Mouse (Mus musculus): ENCODE data around the gene Map2k5.

Map2k5 gene

DNA sequence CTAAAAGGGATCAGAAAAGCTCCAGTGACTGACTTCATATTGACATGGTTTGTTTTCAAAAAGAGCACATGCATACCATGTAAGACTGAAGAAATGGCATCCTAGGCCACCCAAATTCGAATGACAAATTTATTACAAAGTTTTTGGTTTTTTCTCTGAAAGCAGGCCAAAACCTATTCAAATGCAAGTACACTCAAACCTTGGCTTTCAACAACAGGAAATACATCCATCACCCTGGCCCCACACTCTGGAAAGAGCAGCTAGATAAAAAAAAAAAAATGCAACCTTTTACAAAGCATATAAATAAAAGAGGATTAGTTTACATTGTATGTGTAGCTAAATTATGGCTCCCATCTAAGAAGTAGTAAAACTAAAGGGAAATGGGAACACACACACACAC is 114.5 kb downstream of the Map2k5 start:
- DNase-seq (ENCODE audit: low read depth, low spot score), result no peak

DNA sequence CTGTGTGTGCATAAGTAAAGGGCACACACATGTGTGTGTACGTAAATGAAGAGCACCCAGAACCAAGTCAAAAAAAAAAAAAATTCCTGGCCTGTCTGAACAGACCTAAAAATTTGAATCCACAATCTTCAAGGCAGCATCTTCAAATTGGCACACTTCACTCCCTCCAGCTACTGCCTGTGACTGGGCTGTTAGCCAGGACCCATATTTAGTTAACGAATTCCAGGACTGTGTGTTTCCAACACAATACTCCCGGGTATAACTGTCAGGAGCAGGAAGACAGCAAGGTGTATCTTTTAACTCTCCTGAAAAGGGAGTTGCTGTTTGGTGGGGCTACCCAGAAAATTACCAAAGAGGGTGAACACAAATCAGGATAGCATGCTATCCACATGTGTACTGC is 118.9 kb downstream of the Map2k5 start:
- DNase-seq (ENCODE audit: low read depth, low spot score), result no peak

DNA sequence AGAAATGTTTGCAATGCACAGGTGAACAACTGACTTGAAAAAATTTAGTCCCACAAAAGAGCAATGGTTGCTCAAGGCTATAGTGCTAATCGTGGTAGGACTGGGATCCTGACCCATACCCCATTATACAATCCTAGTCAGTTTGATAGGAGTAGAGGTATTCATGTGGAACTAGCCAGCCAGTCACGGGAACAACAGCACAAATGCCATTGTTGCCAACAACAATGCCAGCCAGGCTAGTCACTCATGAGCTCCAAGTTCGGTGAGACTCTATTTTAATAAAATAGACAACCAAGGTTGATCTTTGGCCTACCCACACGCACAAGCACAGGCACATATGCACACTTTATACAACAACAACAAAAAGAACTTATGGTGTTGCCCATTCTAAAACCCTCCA is 120.0 kb downstream of the Map2k5 start:
- no peak for DNase-seq (ENCODE audit: low read depth, low spot score)

DNA sequence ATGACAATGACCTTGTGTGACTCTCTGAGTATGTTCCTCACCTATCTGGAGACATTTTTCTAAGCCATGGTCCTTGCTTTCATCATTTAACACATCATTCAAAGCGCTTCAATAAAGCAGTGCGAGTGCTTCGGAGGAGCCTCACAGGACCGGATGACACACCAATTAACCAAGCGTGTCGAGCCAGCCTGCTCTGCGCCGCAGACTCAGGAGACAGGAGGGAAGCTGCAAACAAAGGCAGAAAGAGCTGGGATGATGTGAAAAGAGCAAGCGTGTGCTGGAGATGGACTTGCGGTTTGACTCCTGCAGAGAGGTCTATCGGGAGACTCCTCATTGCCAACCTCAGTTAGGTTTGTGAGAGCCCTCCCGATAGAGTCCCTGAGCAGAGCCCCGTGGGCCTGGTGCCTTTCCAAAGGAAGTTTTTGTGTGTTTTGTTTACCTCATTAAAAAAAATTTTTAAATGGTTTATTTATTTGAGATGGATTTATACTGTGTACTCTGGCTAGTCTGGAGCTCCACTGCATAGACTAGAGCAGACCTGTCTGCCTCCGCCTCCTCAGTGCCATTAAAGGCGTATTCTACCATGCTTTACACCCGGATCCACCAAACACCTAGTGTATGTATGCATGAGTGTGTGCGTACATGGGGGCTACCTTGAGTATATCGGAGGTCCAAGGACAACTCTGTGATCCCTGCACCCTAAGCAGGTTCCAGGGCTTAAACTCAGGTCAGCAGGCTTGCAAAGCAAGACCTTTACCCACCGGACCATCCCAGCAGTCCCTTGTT is 126.7 kb downstream of the Map2k5 start:
- DNase-seq (ENCODE audit: low read depth, low spot score), result no peak

DNA sequence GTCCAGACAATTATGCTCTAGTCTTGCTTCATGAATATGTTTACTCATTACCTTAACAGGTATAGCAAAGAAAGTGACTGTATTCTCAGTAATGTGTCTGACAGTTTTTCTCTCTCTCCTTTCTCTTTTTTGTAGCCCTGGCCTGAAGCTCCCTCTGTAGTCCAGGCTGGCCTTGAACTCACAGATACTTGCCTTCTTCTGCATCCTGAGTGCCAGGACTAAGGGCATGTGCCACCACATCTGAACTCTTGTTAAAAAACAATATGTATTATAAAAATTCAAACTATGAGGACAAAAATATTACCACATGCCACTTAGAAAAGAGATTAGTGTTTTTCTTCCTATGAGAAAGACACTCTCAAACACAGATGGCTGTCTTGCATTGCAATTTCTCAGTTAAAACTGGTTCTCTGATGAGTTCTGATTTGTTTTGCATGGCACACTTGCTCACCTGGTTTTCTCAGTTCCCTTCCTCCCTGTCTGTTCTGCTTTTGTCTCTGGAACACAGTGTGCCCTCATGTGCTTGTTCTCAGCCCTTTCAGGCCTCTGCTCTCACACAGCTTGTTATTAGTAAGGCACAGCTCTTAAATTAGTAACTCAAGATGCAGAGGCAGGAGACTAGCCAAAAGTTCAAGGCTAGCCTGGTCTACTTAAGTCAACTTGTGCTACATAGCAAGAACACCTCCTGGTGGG is 129.5 kb downstream of the Map2k5 start:
- no peak for DNase-seq (ENCODE audit: low read depth, low spot score)

GRCm38 (mm10) chr9:63246568-63247169 is 131.0 kb downstream of the Map2k5 start:
- DNase-seq (ENCODE audit: low read depth, low spot score), result no peak

- DNase-seq (ENCODE audit: low read depth, low spot score), result no peak
Measured at GRCm38 (mm10) chr9:63241961-63242360, 135.7 kb downstream of the Map2k5 start.

DNA sequence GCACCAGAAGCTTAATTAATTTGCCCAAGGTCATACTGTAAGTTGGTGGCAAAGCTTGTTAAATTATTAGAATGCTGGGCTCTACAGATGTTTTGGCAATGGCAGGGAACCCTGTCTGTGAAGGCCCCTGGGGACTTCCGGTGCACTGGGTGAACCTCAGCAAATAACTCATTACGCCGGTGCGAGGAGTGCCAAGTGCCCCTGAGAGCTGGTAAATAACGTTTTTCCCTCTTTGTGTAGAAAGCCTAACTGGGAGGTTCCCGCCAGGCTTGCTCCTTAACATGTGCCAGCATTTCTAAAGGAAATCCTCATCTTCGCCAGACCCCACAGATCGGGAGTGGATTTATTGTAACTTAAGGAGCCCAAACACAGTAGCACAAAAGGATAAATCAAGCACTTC is 136.5 kb downstream of the Map2k5 start:
- DNase-seq (ENCODE audit: low read depth, low spot score), result no peak

- DNase-seq (ENCODE audit: low read depth, low spot score), result no peak
Measured at GRCm38 (mm10) chr9:63234356-63234755, 143.3 kb downstream of the Map2k5 start.

DNA sequence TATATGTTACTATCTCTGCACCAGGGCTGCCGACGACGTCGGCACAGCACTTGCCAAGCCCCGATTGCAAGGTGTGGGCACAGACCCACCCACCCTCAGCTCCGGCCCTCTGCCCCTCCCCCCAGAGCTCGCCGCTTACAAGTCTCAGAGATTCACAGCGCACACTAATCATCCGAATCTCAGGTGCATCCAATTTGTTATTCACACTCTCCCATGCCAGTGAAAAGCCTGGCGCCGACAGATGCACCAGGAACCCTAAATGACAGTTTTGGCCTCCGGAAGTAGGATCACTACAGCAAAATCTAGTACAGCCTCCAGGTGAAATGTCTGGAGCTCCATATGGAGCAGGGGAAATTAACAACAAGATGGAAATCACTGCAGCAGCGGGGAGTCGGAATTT is 147.4 kb downstream of the Map2k5 start:
- no peak for DNase-seq (ENCODE audit: low read depth, low spot score)

DNA sequence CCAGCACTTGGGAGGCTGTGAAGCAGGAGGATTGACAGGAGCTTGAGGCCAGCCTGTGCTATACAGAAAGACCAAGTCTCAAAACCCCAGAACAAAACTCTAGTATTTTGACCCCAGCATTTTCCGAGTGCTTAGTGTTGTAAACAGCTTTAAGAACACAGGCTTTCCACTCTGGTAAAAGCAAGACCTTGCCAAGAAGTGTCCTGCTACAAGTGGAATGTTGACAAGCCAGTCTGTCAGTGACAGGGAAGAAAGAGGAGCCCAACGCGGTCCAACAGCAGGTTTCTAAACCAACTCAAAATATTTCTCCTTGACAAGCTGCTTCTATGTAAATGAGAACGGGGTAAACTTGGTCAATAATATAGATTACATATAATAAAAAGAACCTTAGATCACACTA is 148.6 kb downstream of the Map2k5 start:
- DNase-seq (ENCODE audit: low read depth, low spot score), result no peak

- DNase-seq (ENCODE audit: low read depth, low spot score), result no peak
Measured at GRCm38 (mm10) chr9:63222161-63222560, 155.5 kb downstream of the Map2k5 start.

- DNase-seq (ENCODE audit: low read depth, low spot score), result no peak
Measured at GRCm38 (mm10) chr9:63219851-63220250, 157.9 kb downstream of the Map2k5 start.

DNA sequence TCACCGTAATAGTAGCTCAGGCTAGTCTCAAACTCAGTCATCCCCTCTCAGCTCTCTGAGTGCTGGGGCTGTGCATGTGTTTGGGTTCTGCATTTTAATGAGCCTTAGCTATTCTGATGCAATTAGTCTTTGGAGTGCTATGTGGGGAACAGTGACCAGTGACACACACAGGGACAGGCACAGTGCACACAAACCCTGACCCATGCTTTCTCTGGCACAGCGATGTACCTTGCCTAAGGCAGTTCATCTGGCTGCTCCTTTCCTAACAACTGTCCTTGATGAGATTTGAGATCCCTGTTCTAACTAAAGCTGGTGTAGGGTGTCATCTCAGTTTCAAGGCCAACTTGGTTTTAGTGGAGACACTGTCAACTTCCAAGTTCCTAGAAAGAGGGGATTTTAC is 162.7 kb downstream of the Map2k5 start:
- no peak for DNase-seq (ENCODE audit: low read depth, low spot score)

GRCm38 (mm10) chr9:63206769-63207276 is 170.9 kb downstream of the Map2k5 start:
- DNase-seq (ENCODE audit: low read depth, low spot score), result no peak

DNA sequence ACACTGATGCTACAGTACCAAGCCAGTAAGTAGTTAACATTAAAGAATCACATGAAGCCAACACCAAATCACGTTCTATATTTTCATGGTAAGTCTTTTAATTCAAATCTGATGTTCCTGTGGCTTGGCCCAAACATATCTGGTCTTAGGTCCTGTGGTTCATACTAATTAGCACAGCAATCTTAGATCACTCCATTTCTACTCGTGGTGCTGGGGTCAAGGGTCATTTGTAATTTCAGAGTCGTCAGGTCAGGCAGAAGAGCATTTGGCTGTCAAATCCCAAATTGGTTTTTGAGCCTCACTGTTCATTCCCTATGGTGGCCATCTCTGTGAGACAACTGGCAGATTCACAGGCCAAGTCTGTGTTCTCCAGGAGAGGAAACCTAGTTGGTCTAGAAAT is 174.2 kb downstream of the Map2k5 start:
- no peak for DNase-seq (ENCODE audit: low read depth, low spot score)

DNA sequence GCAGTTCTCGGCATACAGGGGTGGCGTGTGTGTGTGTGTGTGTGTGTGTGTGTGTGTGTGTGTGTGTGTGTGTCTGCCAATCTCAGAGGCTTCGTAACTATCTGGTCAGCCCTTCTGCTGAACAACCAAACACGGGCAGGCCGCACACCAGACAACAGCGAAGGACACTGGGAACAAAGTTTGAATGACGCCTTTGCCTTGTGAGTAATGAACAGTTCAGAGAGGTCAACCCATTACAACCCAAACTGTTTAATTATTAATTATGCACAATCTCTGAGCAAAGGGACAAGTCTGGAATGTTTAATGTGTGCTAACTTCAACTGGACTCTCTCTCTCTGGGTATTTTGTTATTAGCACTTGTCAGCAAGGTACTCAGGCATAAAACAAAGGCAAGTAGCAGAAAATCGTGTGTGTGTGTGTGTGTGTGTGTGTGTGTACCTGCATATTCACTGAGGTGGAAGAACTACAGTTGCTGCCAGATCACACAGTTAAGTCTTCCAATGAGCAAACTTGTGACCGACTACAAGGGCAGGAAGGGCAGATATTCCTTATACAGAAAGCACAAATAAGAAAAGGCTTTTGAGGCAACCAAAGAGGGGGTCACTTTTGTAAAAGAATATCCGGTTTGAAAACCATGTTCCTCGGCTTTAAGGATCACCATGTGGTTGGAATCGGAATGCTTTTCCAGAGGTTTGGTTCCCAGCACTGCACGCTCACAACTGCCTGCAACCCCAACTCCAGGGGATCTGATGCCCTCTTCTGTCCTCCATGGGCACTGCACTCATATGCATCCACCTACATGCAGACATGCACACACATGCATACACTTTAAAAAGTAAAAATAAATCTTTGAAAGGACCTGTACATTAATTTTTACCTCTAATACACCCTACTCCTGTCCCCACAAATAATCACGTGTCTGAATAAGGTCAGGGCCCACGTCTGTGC is 176.1 kb downstream of the Map2k5 start:
- DNase-seq (ENCODE audit: low read depth, low spot score), result no peak

- no peak for DNase-seq (ENCODE audit: low read depth, low spot score)
Measured at GRCm38 (mm10) chr9:63197252-63197651, 180.4 kb downstream of the Map2k5 start.

- peak; percentile 19 for DNase-seq (ENCODE audit: low read depth, low spot score)
Measured at GRCm38 (mm10) chr9:63196114-63196682, 181.5 kb downstream of the Map2k5 start.

DNA sequence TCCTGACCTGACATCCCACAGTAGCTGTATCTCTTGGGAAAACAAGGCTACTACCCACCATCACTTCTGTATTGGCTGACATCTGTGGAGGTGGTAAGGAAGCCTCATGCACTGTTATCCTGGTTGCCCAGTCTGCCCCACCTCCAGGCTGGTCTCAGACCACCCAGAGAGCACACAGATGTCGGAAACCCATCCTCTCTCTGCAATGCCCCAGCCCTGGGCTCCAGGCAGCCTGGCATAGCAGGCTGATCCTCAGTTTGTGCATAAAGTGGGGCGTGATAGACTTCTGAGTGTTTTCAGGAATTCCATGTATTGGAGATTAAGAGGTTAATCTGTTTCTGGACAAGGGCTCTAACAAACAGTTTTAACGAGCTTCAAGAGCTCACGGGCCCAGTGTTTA is 182.2 kb downstream of the Map2k5 start:
- no peak for DNase-seq (ENCODE audit: low read depth, low spot score)

DNA sequence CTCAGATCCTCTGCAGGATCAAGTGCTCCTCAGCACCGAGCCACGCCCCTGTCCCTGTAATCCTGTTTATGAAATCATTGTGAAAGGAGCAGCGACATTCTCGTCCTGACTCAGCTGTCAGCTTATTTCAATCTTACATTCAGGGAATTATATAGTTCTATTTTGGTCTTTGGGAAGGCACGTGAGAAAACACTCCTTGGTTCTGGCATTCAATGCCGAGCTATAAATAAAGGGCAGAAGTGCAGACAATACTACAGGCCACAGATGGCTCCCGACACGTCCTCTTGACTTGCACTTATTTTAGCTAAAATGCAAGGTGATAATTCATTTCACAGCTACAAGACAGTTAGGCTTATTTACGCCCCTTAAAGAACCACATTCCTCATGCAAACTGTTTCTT is 182.9 kb downstream of the Map2k5 start:
- DNase-seq (ENCODE audit: low read depth, low spot score), result no peak

All from 3T3-L1 (cell line).